Mouse (Mus musculus) MEL (cell line): ENCODE results near the gene Noxa1.

Experiments
- CTCF ChIP-seq, 3 experiments: IDR thresholded peaks in 2 of 3; conservative IDR thresholded peaks in 1 of 3; 2 replicates each; pipeline ENCODE4 v1.5.1; 2011 to 2012; ENCODE audit warnings: low read length in 3 of 3, low read depth in 2 of 3, mild to moderate bottlenecking in 2 of 3, improper control_type of control experiment in 1 of 3, inconsistent platforms in 1 of 3, mixed read lengths in 1 of 3, moderate library complexity in 1 of 3; ENCODE audit not compliant: control insufficient read depth in 1 of 3, insufficient read depth in 1 of 3, poor library complexity in 1 of 3, severe bottlenecking in 1 of 3
- MAFK ChIP-seq: IDR thresholded peaks from 2 replicates; pipeline ENCODE4 v1.6.1; 2011; ENCODE audit warnings: low read depth, mild to moderate bottlenecking, low read length, improper control_type of control experiment, borderline replicate concordance
- POLR2A ChIP-seq, 2 experiments: IDR thresholded peaks; 2 replicates each; pipeline ENCODE4 v1.6.1; 2011 to 2012; ENCODE audit warnings: low read length in 2 of 2, mild to moderate bottlenecking in 2 of 2, control low read depth in 1 of 2, improper control_type of control experiment in 1 of 2, low read depth in 1 of 2, moderate library complexity in 1 of 2; ENCODE audit not compliant: control insufficient read depth in 1 of 2, insufficient read depth in 1 of 2, poor library complexity in 1 of 2
- SMC3 ChIP-seq: IDR thresholded peaks from 2 replicates; pipeline ENCODE4 v1.6.1; 2011; ENCODE audit warnings: low read depth, low read length, improper control_type of control experiment
- UBTF ChIP-seq: IDR thresholded peaks from 2 replicates; pipeline ENCODE4 v1.6.1; 2012; ENCODE audit warnings: low read depth, mild to moderate bottlenecking, inconsistent platforms, low read length, improper control_type of control experiment, moderate library complexity, borderline replicate concordance; ENCODE audit not compliant: insufficient read depth
- USF1 ChIP-seq: IDR thresholded peaks from 2 replicates; pipeline ENCODE4 v1.6.1; 2014; ENCODE audit warnings: low read depth, mild to moderate bottlenecking, inconsistent platforms, low read length, improper control_type of control experiment, moderate library complexity
- ZC3H11A ChIP-seq: IDR thresholded peaks from 2 replicates; pipeline ENCODE4 v1.6.1; 2012; ENCODE audit warnings: low read depth, mild to moderate bottlenecking, inconsistent platforms, low read length, improper control_type of control experiment
- ZKSCAN1 ChIP-seq: IDR thresholded peaks from 2 replicates; pipeline ENCODE4 v1.6.1; 2012; ENCODE audit warnings: low read depth, mild to moderate bottlenecking, inconsistent platforms, low read length, improper control_type of control experiment, moderate library complexity

GRCm38 (mm10) chr2:25110505-25111183 is 15.7 kb upstream of the Noxa1 start:
- no peak for TF ChIP-seq CTCF (IDR thresholded peaks at IDR 0.05 in 2 of 3, conservative IDR thresholded peaks at IDR 0.05 in 1 of 3; ENCODE audit: control insufficient read depth in 1 of 3, insufficient read depth in 1 of 3, low read depth in 2 of 3, low read length in 3 of 3, poor library complexity in 1 of 3, severe bottlenecking in 1 of 3)
- no peak for TF ChIP-seq ZKSCAN1
- no peak for TF ChIP-seq ZC3H11A
- no peak for TF ChIP-seq UBTF
- no peak for TF ChIP-seq MAFK
- TF ChIP-seq USF1, result 0 out of 2 replicates have a peak, but pooled peaks have one; percentile 1
- no peak for TF ChIP-seq SMC3
- TF ChIP-seq POLR2A (IDR thresholded peaks at IDR 0.05; ENCODE audit: control insufficient read depth in 1 of 2, insufficient read depth in 1 of 2, low read depth in 1 of 2, low read length in 2 of 2, poor library complexity in 1 of 2), result no peak
